Mouse (Mus musculus) cerebellum, adult (tissue): Measurements from ENCODE around the gene Asic2.

ENCODE experiments used
- ATAC-seq: cut with Nextera tagmentation; 2 replicates; pipeline ENCODE4 v1.9.2; 2017; ENCODE audit warnings: mild to moderate bottlenecking, moderate library complexity, mixed read lengths; ENCODE audit not compliant: insufficient number of reproducible peaks, low FRiP score, low TSS enrichment

Asic2 gene

GRCm38 (mm10) chr11:80983530-80983929 lies 984.7 kb downstream of the Asic2 start:
- ATAC-seq, result no peak

- ATAC-seq, result no peak
Observed at GRCm38 (mm10) chr11:80976239-80976855, 991.9 kb downstream of the Asic2 start.

- no peak for ATAC-seq
Observed at GRCm38 (mm10) chr11:80974616-80975015, 993.6 kb downstream of the Asic2 start.

GRCm38 (mm10) chr11:80973976-80974375 lies 994.3 kb downstream of the Asic2 start:
- no peak for ATAC-seq

- ATAC-seq, result no peak
Observed at GRCm38 (mm10) chr11:80973273-80973672, 995.0 kb downstream of the Asic2 start.

- ATAC-seq, result no peak
Observed at GRCm38 (mm10) chr11:80967544-80967943, 1000.7 kb downstream of the Asic2 start.

GRCm38 (mm10) chr11:80966040-80966439 lies 1002.2 kb downstream of the Asic2 start:
- ATAC-seq, result no peak

- ATAC-seq, result no peak
Observed at GRCm38 (mm10) chr11:80961326-80961725, 1006.9 kb downstream of the Asic2 start.

GRCm38 (mm10) chr11:80958086-80958671 lies 1010.1 kb downstream of the Asic2 start:
- ATAC-seq, result no peak

GRCm38 (mm10) chr11:80955915-80956314 lies 1012.3 kb downstream of the Asic2 start:
- no peak for ATAC-seq

- ATAC-seq, result no peak
Observed at GRCm38 (mm10) chr11:80954147-80954546, 1014.1 kb downstream of the Asic2 start.

- no peak for ATAC-seq
Observed at GRCm38 (mm10) chr11:80949068-80949738, 1019.1 kb downstream of the Asic2 start.

GRCm38 (mm10) chr11:80948103-80948502 lies 1020.2 kb downstream of the Asic2 start:
- no peak for ATAC-seq

GRCm38 (mm10) chr11:80946163-80946562 lies 1022.1 kb downstream of the Asic2 start:
- no peak for ATAC-seq

- ATAC-seq, result no peak
Observed at GRCm38 (mm10) chr11:80923286-80923951, 1044.8 kb downstream of the Asic2 start.

- no peak for ATAC-seq
Observed at GRCm38 (mm10) chr11:80918332-80918731, 1049.9 kb downstream of the Asic2 start.

- no peak for ATAC-seq
Observed at GRCm38 (mm10) chr11:80917688-80918087, 1050.6 kb downstream of the Asic2 start.

GRCm38 (mm10) chr11:80913408-80914024 lies 1054.7 kb downstream of the Asic2 start:
- no peak for ATAC-seq

GRCm38 (mm10) chr11:80912721-80913120 lies 1055.5 kb downstream of the Asic2 start:
- ATAC-seq, result no peak

- no peak for ATAC-seq
Observed at GRCm38 (mm10) chr11:80907820-80908219, 1060.4 kb downstream of the Asic2 start.

GRCm38 (mm10) chr11:80906456-80906855 lies 1061.8 kb downstream of the Asic2 start:
- no peak for ATAC-seq
